Mouse (Mus musculus) ES-Bruce4 (cell line): Measurements from ENCODE around the gene Tdo2.

Experiments
- CTCF ChIP-seq: IDR thresholded peaks from one replicate; pipeline ENCODE4 v1.8.1; 2011; ENCODE audit warnings: low read depth, low read length
- POLR2A ChIP-seq: IDR thresholded peaks from one replicate; pipeline ENCODE4 v1.8.1; 2011; ENCODE audit warnings: low read length; ENCODE audit not compliant: insufficient read depth

DNA sequence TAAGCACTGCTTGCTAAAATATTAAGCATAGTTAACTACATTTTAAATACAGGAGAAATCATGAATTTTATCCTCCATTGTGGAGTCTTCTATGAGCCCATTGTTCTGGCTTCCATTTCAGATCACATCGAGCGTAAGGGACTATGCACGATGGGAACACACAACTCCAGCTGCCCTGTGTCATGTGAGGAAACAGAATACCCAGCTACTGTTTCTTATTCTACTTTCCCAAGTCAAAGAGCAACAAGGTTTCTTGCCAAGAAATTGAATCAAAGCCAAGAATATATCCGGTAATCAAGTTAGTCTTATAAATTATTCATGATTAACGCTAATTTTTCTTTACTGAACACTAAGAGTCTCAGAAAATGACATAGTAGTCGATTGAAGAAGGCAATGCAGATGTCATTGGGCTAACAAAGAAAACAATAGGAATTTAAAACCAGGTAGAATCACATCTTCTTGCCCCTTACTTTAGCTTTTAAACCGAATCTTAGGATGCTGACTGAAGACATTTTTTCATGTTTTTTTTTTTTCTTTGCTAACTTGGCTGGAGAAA is 38.2 kb upstream of the Tdo2 start:
- TF ChIP-seq CTCF, result no peak
- no peak for TF ChIP-seq POLR2A
